Mouse (Mus musculus) liver, postnatal 0 days (tissue): ENCODE data around the gene Wnt3a. TPM values are rescaled to one million over a fixed set of nuclear protein-coding genes. Genes with fewer than 3 reads are reported as not detected.

Experiments
- ATAC-seq: fragments of 200-750 bp; cut with Nextera tagmentation; 2 replicates; pipeline ENCODE4 v1.8.0; 2017; ENCODE audit warnings: mild to moderate bottlenecking, moderate library complexity
- DNase-seq: peaks from one replicate; pipeline ENCODE4 v3.0.0-alpha.2; 2016
- H3K27ac ChIP-seq: fragments of 300-500 bp; sonication (generic); 2 replicates; pipeline ENCODE4 v1.5.1; 2014; ENCODE audit warnings: antibody characterized with exemption, moderate library complexity, mild to moderate bottlenecking, low read depth
- H3K27me3 ChIP-seq: fragments of 300-500 bp; sonication (generic); 2 replicates; pipeline ENCODE4 v1.6.1; 2014; ENCODE audit warnings: low read length, control low read depth, mixed read lengths; ENCODE audit not compliant: insufficient read depth
- H3K36me3 ChIP-seq: fragments of 300-500 bp; sonication (generic); replicated peaks from 2 replicates; pipeline ENCODE4 v1.6.1; 2014; ENCODE audit warnings: mild to moderate bottlenecking, control low read depth, low read length, moderate library complexity, mixed read lengths; ENCODE audit not compliant: insufficient read depth
- H3K4me1 ChIP-seq: fragments of 300-500 bp; sonication (generic); 2 replicates; pipeline ENCODE4 v1.6.1; 2014; ENCODE audit warnings: antibody characterized with exemption, mild to moderate bottlenecking, control low read depth; ENCODE audit not compliant: insufficient read depth
- H3K4me2 ChIP-seq: fragments of 300-500 bp; sonication (generic); 2 replicates; pipeline ENCODE4 v1.6.1; 2014; ENCODE audit warnings: low read depth, mild to moderate bottlenecking, low read length, moderate library complexity, mixed read lengths
- H3K4me3 ChIP-seq: fragments of 300-500 bp; sonication (generic); 2 replicates; pipeline ENCODE4 v1.5.1; 2014; ENCODE audit warnings: low read depth, low read length
- H3K9ac ChIP-seq: fragments of 300-500 bp; sonication (generic); replicated peaks from 2 replicates; pipeline ENCODE4 v1.6.1; 2014; ENCODE audit warnings: mild to moderate bottlenecking, moderate library complexity
- H3K9me3 ChIP-seq: fragments of 300-500 bp; sonication (generic); 2 replicates; pipeline ENCODE4 v1.6.1; 2016; ENCODE audit warnings: mild to moderate bottlenecking, control low read depth, low read length, mixed read lengths
- CTCF ChIP-seq: sonication (generic); IDR thresholded peaks from 2 replicates; pipeline ENCODE4 v1.5.1; 2016; ENCODE audit warnings: antibody characterized with exemption, low read depth
- EP300 ChIP-seq: IDR thresholded peaks from 2 replicates; pipeline ENCODE4 v1.6.1; 2016; ENCODE audit warnings: antibody characterized with exemption, low read depth, mild to moderate bottlenecking
- WGBS: fragments of 180-500 bp; shearing (Covaris S2); extraction: QIAGEN DNeasy Blood & Tissue Kit; methylation state at CpG from one replicate; pipeline ENCODE4 v1.1.7; 2014; ENCODE audit not compliant: insufficient replicate concordance; 5-methylcytosine and 5-hydroxymethylcytosine counted together
- polyA plus RNA-seq: library from polyadenylated mRNA; unstranded; fragments of >200 nt; fragmentation: Nextera tagmentation; extraction: Ambion mirVana; gene quantifications from 2 replicates; pipeline ENCODE4 v1.2.1, GENCODE M21; 2015

Wnt3a gene
- polyA plus RNA-seq, 1 experiment from 2014 or later = not detected

GRCm38 (mm10) chr11:59224470-59224869 lies 66.1 kb downstream of the Wnt3a start:
- H3K4me1 ChIP-seq = peaks cover 77% of the 10 kb centered on the region
- H3K27ac ChIP-seq = peak overlapping the region; percentile 46
- peak overlapping the region; percentile 3; the same call in 1 of the 2 replicates for H3K4me2 ChIP-seq
- H3K36me3 ChIP-seq = peaks cover 3% of the 10 kb centered on the region; the same call in 1 of the 2 replicates
- TF ChIP-seq EP300 (no peak), CTCF (no peak)
- H3K27me3 ChIP-seq = no peaks in the 10 kb centered on the region
- no peak for DNase-seq
- H3K9me3 ChIP-seq = no peaks in the 10 kb centered on the region
- ATAC-seq = no peak
- 18% methylated on average over 2 of the region's 2 CpGs for WGBS
- H3K9ac ChIP-seq = no peak overlapping the region
- H3K4me3 ChIP-seq = no peak overlapping the region

- Histone ChIP-seq H3K4me2 (no peak overlapping the region), H3K27ac (0 out of 2 replicates have a peak overlapping the region, but pooled peaks have one; percentile 46), H3K4me1 (peaks cover 77% of the 10 kb centered on the region), H3K27me3 (no peaks in the 10 kb centered on the region), H3K36me3 (peaks cover 3% of the 10 kb centered on the region; the same call in 1 of the 2 replicates), H3K9ac (no peak overlapping the region), H3K4me3 (no peak overlapping the region), H3K9me3 (no peaks in the 10 kb centered on the region)
- WGBS = 63% methylated on average over 3 of the region's 3 CpGs
- ATAC-seq = no peak
- no peak for TF ChIP-seq CTCF
- TF ChIP-seq EP300 = no peak
- DNase-seq = no peak
Measured at GRCm38 (mm10) chr11:59224025-59224424, 66.5 kb downstream of the Wnt3a start.

GRCm38 (mm10) chr11:59222306-59222705 lies 68.2 kb downstream of the Wnt3a start:
- DNase-seq (no peak), ATAC-seq (peak; percentile 37; the same call in 1 of the 2 replicates)
- Histone ChIP-seq H3K4me2 (peak overlapping the region; percentile 36), H3K4me3 (no peak overlapping the region), H3K9me3 (no peaks in the 10 kb centered on the region), H3K9ac (no peak overlapping the region), H3K27me3 (no peaks in the 10 kb centered on the region), H3K4me1 (peaks cover 79% of the 10 kb centered on the region), H3K27ac (no peak overlapping the region; the same call in 1 of the 2 replicates), H3K36me3 (peaks cover 13% of the 10 kb centered on the region)
- WGBS = 71% methylated on average over 4 of the region's 4 CpGs
- TF ChIP-seq CTCF (no peak), EP300 (no peak)

- H3K27ac ChIP-seq = peak overlapping the region; percentile 42; the same call in 1 of the 2 replicates
Measured at GRCm38 (mm10) chr11:59221604-59222003, 68.9 kb downstream of the Wnt3a start.

DNA sequence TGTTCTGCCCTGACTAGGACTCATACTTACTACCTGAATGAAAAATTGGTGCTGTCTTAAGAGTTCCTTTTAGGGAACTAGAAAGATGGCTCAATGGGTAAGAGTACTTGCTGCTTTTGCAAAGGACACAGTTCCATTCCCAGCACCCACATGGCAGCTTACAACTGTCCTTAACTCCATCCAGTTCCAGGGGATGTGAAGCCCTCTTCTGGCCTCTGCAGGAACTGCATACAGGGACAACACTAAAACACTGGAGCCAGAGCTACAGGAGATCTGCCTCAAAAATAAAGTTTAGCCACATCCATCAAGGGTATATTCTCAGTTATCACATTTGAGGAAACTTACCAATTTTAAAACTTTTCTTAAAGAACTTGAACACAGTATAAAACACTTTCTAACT lies 71.5 kb downstream of the Wnt3a start:
- Histone ChIP-seq H3K27me3 (no peaks in the 10 kb centered on the region), H3K9me3 (no peaks in the 10 kb centered on the region), H3K36me3 (peaks cover 27% of the 10 kb centered on the region), H3K4me2 (no peak overlapping the region), H3K4me1 (peaks cover 60% of the 10 kb centered on the region), H3K9ac (no peak overlapping the region), H3K27ac (no peak overlapping the region), H3K4me3 (no peak overlapping the region)
- TF ChIP-seq CTCF (peak; percentile 78), EP300 (no peak)
- DNase-seq = peak; percentile 61
- ATAC-seq = peak; percentile 56; the same call in 1 of the 2 replicates

More at GRCm38 (mm10) chr11:59221604-59222003, 68.9 kb downstream of the Wnt3a start:
- Histone ChIP-seq H3K36me3 (peaks cover 13% of the 10 kb centered on the region), H3K9ac (no peak overlapping the region), H3K4me3 (no peak overlapping the region), H3K9me3 (no peaks in the 10 kb centered on the region), H3K4me1 (peaks cover 77% of the 10 kb centered on the region), H3K27me3 (no peaks in the 10 kb centered on the region), H3K4me2 (no peak overlapping the region)
- TF ChIP-seq EP300 = no peak
- TF ChIP-seq CTCF = no peak
- ATAC-seq (no peak), DNase-seq (no peak)

DNA sequence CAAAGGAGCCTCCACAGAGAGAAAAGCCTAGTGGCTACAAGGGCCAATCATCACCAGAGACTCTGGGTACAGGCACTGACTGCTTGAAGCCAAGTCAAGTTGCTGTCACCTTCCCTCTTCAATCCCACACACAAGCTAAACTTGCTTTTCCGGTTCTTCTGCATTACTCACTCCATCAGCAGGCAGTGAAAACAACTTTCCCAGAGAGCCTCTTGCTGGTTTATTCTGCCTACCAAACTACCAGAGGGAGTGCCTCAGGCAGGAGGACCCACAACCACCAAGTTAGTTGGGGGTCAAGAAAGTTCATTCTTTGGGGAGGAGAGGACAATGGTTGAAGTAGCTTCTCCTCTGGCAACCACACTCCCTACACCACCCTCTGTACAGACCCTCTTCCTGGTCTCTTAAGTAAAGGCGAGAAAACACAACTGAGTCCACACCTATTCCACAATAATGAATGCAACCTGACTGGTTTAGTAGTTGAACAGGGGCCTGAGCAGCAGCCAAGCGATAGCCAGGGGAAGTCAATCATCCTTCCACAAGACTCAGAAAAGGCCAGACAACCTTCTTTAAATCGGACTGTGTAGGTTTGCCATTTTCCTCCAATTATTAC lies 72.1 kb downstream of the Wnt3a start:
- ATAC-seq = no peak
- DNase-seq = no peak
- H3K9me3 ChIP-seq = no peaks in the 10 kb centered on the region
- peaks cover 56% of the 10 kb centered on the region for H3K4me1 ChIP-seq
- no peak overlapping the region for H3K27ac ChIP-seq
- 82% methylated on average over 4 of the region's 4 CpGs for WGBS
- H3K4me3 ChIP-seq = no peak overlapping the region
- no peak overlapping the region for H3K9ac ChIP-seq
- no peak overlapping the region for H3K4me2 ChIP-seq
- TF ChIP-seq EP300 (no peak), CTCF (no peak)
- no peaks in the 10 kb centered on the region for H3K27me3 ChIP-seq
- peaks cover 29% of the 10 kb centered on the region for H3K36me3 ChIP-seq

GRCm38 (mm10) chr11:59216955-59217354 lies 73.6 kb downstream of the Wnt3a start:
- peaks cover 36% of the 10 kb centered on the region for H3K36me3 ChIP-seq

More at GRCm38 (mm10) chr11:59216955-59217354, 73.6 kb downstream of the Wnt3a start:
- Histone ChIP-seq H3K4me3 (no peak overlapping the region), H3K4me2 (no peak overlapping the region), H3K9me3 (no peaks in the 10 kb centered on the region), H3K27me3 (no peaks in the 10 kb centered on the region), H3K27ac (peak overlapping the region; percentile 7; the same call in 1 of the 2 replicates), H3K4me1 (peaks cover 48% of the 10 kb centered on the region), H3K9ac (no peak overlapping the region)
- WGBS = 57% methylated on average over 3 of the region's 3 CpGs
- ATAC-seq (no peak), DNase-seq (no peak)
- TF ChIP-seq CTCF (no peak), EP300 (no peak)
